Mouse (Mus musculus) left cerebral cortex, adult 18-20 months (tissue): ENCODE data around the gene Mrc2. TPM values are rescaled to one million over a fixed set of nuclear protein-coding genes. Genes with fewer than 3 reads are reported as not detected.

Experiments
- DNase-seq, 2 experiments: peaks; one replicate each; pipeline ENCODE4 v3.0.0; 2021 to 2022; ENCODE audit warnings: low spot score in 2 of 2, mixed read lengths in 1 of 2
- long read RNA-seq, 2 experiments: library from polyadenylated mRNA; stranded (forward); transcript quantifications; one replicate each; pipeline ENCODE4 v2.0.0; 2021
- total RNA-seq, 2 experiments: library from RNA; stranded (reverse); gene quantifications; 2 replicates each; pipeline ENCODE4 v1.2.3; 2021

Gene Mrc2
- 1 to 10 TPM; 7.3 to 7.9 TPM for total RNA-seq
- long read RNA-seq, experiment 1, full-length matches to known transcripts = 2 of 5 reads
- long read RNA-seq, experiment 1, partial matches to known transcripts = 2 of 5 reads
- long read RNA-seq, experiment 1, other reads (novel, unspliced or antisense) = 1 of 5 reads
- long read RNA-seq, experiment 2 = 0 reads

GRCm38 (mm10) chr11:105292124-105293071 is at the start of gene Mrc2:
Mrc2 (plus strand) TSS chr11:105292643.
- peak; percentile 26 to 28 for DNase-seq

DNA sequence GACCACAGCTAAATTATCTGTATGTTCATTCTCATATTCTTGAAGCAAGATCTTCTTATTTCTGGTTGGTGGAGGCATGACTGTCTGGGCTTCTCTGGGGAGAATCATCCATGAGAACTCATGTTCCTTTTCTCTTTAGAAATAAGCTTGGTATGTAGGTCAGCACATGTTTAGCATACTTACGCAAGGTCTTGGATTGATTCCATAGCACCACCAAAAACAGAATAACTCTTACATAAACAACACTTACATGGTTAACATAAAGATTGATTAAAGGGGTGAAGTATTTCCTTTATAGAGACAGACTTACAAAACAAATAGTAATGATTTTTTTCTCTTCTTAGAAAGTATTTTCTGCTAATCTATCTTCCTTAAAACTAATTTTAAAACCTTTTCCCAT is 46.1 kb upstream of the Mrc2 start:
- no peak for DNase-seq

DNA sequence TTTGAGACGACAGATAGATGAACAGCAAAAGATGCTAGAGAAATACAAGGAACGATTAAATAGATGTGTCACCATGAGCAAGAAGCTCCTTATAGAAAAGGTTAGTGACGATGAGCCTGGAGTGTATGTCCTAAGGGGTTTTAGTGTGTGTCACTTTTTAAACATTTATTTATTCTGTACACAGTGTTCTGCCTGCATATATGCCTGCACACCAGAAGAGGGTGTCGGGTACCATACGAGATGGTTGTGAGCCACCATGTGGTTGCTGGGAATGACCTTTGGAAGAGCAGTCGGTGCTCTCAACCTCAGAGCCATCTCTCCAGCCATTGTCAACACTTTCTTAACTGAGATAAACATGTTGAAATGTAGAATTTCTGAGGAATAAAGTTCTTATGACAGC is 45.7 kb upstream of the Mrc2 start:
- DNase-seq = no peak

- DNase-seq = no peak
These were observed 45.1 kb upstream of the Mrc2 start for GRCm38 (mm10) chr11:105247321-105247720.

DNA sequence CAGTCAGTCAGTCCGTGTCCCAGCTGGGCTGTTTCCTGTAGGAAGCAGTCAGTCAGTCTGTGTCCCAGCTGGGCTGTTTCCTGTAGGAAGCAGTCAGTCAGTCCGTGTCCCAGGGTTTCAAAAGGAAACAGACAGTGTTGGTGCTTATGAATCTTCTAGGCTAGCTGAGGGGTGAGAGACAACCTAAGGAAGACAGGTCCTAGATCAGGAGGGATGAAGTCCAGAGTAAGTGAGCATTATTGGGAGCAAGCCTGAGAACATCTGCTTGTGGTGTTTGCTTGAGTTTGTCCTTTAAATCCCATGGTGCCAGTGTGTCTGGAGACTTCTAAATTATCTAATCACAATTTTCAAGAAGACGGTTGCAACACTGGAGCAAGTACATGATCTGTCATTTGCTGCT is 32.7 kb upstream of the Mrc2 start:
- no peak for DNase-seq

DNA sequence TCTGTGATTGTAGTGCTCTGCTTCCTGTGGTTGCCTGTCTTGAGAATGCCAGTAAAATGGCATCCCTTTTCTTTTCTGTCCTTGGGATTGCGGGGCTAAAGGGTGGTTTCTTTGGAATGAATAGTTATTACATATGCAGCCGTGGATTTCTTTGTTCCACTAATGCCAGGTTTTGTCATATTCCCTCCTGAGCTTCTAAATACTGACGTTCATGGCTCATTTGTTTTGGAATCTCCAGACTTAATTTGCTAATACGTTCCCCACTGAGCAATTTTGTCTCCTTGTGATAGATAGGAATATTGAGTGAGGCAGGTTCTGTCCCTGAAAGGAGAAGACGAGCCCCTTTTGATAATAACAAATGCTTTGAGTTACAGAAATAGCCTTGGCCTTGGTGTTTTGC is 31.3 kb upstream of the Mrc2 start:
- no peak for DNase-seq

DNA sequence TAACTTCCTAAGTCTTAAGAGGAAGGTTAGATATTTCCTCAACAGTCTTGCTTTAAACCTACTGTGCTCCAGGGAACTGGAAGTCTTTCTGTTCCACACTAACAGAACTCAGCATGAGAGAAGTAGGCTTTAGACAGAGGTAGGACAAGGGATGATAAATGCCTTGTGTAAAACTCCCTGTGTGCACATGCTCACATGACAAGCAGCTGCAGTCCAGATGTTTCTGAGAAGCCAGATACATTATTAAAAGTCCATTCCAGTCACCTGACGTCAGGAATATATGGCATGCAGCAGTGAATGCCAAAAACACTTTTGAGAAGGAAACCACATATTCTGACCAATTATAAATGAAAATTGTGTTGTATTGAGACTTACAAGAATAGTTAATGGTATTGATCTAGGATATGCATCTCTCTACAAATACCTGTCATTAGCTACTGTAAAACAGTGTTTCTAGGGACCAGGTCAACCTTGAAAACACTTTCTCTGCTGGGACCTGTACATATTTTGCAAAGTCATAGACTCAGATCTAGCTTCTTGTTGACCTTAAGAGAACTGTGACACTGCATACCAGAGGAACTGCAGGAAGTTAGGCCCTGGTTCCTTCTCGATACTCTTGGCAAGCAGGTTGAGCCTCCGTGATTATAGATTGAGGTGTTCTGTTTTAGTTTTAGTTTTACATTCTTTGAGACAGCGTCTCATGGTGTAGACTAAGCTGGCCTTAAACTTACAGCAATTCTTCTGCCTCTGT is 30.7 kb upstream of the Mrc2 start:
- no peak for DNase-seq

DNA sequence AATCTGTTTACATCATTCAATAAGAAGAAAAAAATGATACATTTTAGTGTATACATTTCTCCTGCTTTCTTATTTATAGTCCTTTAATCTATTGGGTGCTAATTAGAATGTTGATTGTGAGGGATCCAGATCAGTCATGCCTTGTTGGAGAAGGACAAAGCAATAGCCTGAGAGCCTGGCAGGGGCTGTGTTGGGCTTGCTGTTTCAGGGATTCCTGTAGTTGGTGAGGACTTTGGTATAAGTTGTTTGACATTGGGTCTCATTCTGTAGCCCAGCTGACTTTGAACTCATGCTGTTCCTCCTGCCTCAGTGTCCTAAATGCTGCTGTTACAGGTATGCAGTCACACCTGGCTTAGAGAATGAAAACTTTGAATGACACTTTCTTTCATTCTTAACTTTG is 27.9 kb upstream of the Mrc2 start:
- no peak for DNase-seq

- DNase-seq = no peak
These were observed 27.5 kb upstream of the Mrc2 start for GRCm38 (mm10) chr11:105264988-105265387.

GRCm38 (mm10) chr11:105270155-105270554 is 22.3 kb upstream of the Mrc2 start:
- peak; percentile 49 to 65 for DNase-seq

- no peak for DNase-seq
These were observed 12.0 kb upstream of the Mrc2 start for GRCm38 (mm10) chr11:105280456-105280855.

- DNase-seq = no peak
These were observed 11.2 kb upstream of the Mrc2 start for GRCm38 (mm10) chr11:105281291-105281690.

DNA sequence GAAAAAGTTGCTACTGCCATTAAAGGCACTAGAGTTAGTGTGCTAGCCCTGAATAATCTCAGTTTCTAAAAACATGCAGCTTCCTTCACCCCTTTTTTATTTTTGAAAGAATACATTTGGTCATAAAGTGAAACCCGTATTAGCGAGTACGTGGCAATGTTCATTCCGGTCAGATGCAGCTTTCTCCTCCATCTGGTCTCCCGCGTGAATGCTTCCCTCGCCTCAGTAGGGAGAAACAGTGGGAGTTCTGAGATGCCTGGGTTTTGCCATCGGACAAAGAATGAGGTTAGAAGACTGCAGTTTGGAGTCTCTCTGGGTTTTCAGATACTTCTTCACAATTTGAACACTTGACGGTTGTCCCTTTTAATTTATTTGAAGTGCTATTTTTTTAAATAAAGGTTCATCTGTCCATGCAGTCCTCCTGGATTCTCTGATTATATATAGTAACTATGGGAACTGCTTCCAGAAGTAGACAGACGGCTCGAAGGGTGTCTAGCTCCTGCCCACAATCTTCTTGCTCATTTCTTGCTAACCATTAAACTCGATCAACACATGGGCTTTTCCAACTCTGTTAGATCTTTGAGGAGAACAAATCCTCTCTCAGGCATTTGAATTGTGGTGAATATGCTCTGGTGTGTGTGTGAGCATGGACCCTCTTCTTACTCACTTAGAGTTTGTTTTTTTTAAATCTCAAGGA is 10.5 kb upstream of the Mrc2 start:
- DNase-seq = peak in 1 of 2 experiments; percentile 39

- no peak for DNase-seq
These were observed 10.0 kb upstream of the Mrc2 start for GRCm38 (mm10) chr11:105282460-105282859.

GRCm38 (mm10) chr11:105283016-105283415 is 9.4 kb upstream of the Mrc2 start:
- no peak for DNase-seq

GRCm38 (mm10) chr11:105285720-105286119 is 6.7 kb upstream of the Mrc2 start:
- DNase-seq = no peak

GRCm38 (mm10) chr11:105289403-105289802 is 3.0 kb upstream of the Mrc2 start:
- no peak for DNase-seq

DNA sequence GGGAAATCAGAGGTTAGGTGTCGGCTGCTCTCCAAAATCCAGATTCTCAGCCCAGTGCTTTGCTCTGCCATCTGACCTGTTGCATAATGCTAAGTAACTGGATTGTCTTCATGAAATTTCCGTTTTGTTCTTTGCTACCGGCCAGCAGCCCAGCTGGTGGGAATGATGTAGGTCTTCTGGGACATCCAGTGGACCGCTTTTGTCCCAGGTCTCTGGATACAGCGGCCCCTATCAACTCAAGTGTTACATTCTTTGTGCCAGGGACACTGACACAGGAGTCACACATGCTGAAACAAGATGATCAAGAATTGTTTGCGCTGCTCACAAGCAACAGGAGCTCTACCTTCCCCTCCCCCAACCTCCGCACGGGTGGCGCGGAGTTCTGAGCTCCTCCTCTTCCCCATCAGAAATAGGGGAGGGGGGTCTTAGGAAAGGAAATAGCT is 741 bp upstream of the Mrc2 start:
- DNase-seq = no peak

GRCm38 (mm10) chr11:105293101-105293581 is 698 bp downstream of the Mrc2 start:
- no peak for DNase-seq

- no peak for DNase-seq
These were observed 1.6 kb downstream of the Mrc2 start for GRCm38 (mm10) chr11:105293901-105294494.

GRCm38 (mm10) chr11:105296084-105296483 is 3.6 kb downstream of the Mrc2 start:
- DNase-seq = no peak
